Mouse (Mus musculus) kidney, adult 2 months (tissue): Measurements from ENCODE around the gene Zfx. TPM values are rescaled to one million over a fixed set of nuclear protein-coding genes. Genes with fewer than 3 reads are reported as not detected.

Source experiments
- DNase-seq: peaks from one replicate; pipeline ENCODE4 v3.0.0; 2021
- H3K27ac ChIP-seq: fragments of 200-500 bp; 2 replicates; pipeline ENCODE4 v1.5.1; 2012; ENCODE audit warnings: low read depth, low read length, control low read depth, inconsistent platforms; ENCODE audit not compliant: insufficient read depth
- H3K27me3 ChIP-seq: fragments of 200-500 bp; replicated peaks from 2 replicates; pipeline ENCODE4 v1.6.1; 2012; ENCODE audit warnings: mild to moderate bottlenecking, moderate library complexity, low read length, inconsistent platforms; ENCODE audit not compliant: control insufficient read depth, insufficient read depth
- H3K36me3 ChIP-seq: fragments of 200-500 bp; 2 replicates; pipeline ENCODE4 v1.6.1; 2012; ENCODE audit warnings: mild to moderate bottlenecking, moderate library complexity, low read length, inconsistent platforms; ENCODE audit not compliant: control insufficient read depth, insufficient read depth
- H3K4me1 ChIP-seq: fragments of 200-500 bp; 2 replicates; pipeline ENCODE4 v1.6.1; 2011; ENCODE audit warnings: low read length; ENCODE audit not compliant: control insufficient read depth, insufficient read depth
- H3K4me3 ChIP-seq: fragments of 200-500 bp; 2 replicates; pipeline ENCODE4 v1.5.1; 2011; ENCODE audit warnings: mild to moderate bottlenecking, low read depth, low read length, control low read depth; ENCODE audit not compliant: insufficient read depth
- CTCF ChIP-seq: fragments of 200-500 bp; conservative IDR thresholded peaks from 2 replicates; pipeline ENCODE4 v1.5.1; 2011; ENCODE audit warnings: low read depth, mild to moderate bottlenecking, control low read depth, low read length, moderate library complexity, mixed read lengths; ENCODE audit not compliant: insufficient read depth, insufficient read length
- POLR2A ChIP-seq: fragments of 200-500 bp; IDR thresholded peaks from one replicate; pipeline ENCODE4 v1.6.1; 2011; ENCODE audit warnings: low read depth, low read length, control low read depth
- WGBS: fragments of 180-500 bp; shearing (Covaris S2); methylation state at CpG from one replicate; pipeline ENCODE4 v1.1.7; 2018; 5-methylcytosine and 5-hydroxymethylcytosine counted together
- polyA plus RNA-seq: library from polyadenylated mRNA; depleted of rRNA; stranded (reverse); fragments of >200 nt; gene quantifications from 2 replicates; pipeline ENCODE4 v1.2.3, GENCODE M21; 2012; rRNA removed

Zfx gene
- 4.2 and 5.4 TPM in 2 replicates for polyA plus RNA-seq

GRCm38 (mm10) chrX:94123059-94123839 is at the start of gene Zfx:
Gene Zfx, minus strand, starts transcription at chrX:94123702.
- WGBS, result 2% methylated on average over 54 of the region's 82 CpGs
- TF ChIP-seq POLR2A (no peak), CTCF (no peak)
- Histone ChIP-seq H3K27ac (peak within 1 kb of the TSS; percentile 100), H3K36me3 (no peaks in the 10 kb centered on the region), H3K4me1 (peaks cover 2% of the 10 kb centered on the region; the same call in 1 of the 2 replicates), H3K4me3 (peak within 1 kb of the TSS; percentile 43), H3K27me3 (no peaks in the 10 kb centered on the region)
- DNase-seq, result peak; percentile 72

GRCm38 (mm10) chrX:94169348-94169747 is 45.8 kb upstream of the Zfx start:
- no peak for TF ChIP-seq CTCF
- no peak for TF ChIP-seq POLR2A
- Histone ChIP-seq H3K4me1 (no peaks in the 10 kb centered on the region), H3K36me3 (no peaks in the 10 kb centered on the region), H3K27ac (no peak overlapping the region), H3K4me3 (no peak overlapping the region), H3K27me3 (no peaks in the 10 kb centered on the region)
- WGBS, result 83% methylated on average over 6 of the region's 6 CpGs
- no peak for DNase-seq

- TF ChIP-seq POLR2A (no peak), CTCF (no peak)
- H3K27me3 ChIP-seq, result no peaks in the 10 kb centered on the region
- H3K4me3 ChIP-seq, result no peak overlapping the region
- H3K27ac ChIP-seq, result no peak overlapping the region
- no peak for DNase-seq
- no peaks in the 10 kb centered on the region for H3K4me1 ChIP-seq
- 51% methylated on average over 11 of the region's 11 CpGs for WGBS
- no peaks in the 10 kb centered on the region for H3K36me3 ChIP-seq
Observed at GRCm38 (mm10) chrX:94152251-94152830, 28.8 kb upstream of the Zfx start.

DNA sequence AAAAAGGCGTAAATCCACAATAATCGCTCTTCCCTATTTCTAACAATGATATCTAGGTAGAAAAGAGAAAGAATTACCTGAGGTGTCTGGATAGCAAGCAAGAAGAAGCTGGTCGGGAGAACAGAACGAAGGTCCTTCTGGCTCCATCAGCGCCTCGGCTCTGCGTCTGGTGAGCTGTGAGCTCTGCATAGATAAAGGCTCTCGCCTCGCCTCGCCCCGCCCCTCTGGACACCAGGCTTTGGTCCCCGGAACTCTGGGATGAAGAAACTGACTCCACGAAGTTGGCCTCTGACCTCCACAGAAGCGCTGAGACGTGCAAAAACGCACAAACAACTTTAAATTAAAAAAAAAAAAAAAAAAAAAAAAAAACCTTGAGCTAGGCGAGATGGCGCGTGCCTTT is 27.0 kb upstream of the Zfx start:
- no peak for DNase-seq
- 93% methylated on average over 19 of the region's 19 CpGs for WGBS
- Histone ChIP-seq H3K36me3 (no peaks in the 10 kb centered on the region), H3K27ac (no peak overlapping the region), H3K27me3 (no peaks in the 10 kb centered on the region), H3K4me1 (no peaks in the 10 kb centered on the region), H3K4me3 (no peak overlapping the region)
- TF ChIP-seq CTCF (no peak), POLR2A (no peak)

DNA sequence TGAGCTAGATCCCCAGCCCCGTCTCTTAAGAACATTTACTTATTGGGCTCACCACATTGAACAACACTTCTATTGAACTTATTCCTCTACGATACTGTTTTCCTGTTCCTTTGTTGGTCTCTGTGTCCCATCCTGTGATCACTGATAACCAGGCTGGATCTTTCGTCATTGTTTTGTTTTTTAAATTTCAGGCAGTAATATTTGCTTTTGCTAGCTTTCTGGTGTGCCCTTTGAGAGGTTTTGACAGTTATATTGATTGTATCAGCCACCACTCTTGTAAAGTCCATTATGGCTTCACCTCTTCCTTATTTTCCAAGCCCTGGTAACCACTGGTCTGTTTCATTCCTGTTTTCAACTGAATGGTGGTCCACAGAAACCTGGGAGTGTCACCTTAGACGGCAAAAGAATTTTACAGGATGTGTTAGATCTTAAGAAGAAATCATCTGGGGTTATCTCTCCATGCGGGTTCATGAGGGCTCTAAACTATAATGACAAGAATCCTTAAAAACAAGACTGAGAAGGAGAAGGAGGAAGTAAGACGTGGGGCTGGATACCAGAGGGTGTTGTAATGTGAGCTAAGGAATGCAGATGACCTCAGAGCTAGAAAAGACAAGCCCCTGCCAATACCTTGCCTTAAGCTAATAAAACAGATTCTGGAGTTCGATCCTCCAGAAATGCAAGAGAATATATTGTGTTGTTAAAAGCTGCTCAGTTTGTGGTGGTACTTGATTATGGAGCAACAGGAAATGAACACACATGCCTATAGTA is 18.7 kb upstream of the Zfx start:
- 66% methylated on average over 7 of the region's 7 CpGs for WGBS
- H3K4me3 ChIP-seq, result no peak overlapping the region
- DNase-seq, result no peak
- H3K36me3 ChIP-seq, result no peaks in the 10 kb centered on the region
- no peak overlapping the region for H3K27ac ChIP-seq
- H3K4me1 ChIP-seq, result no peaks in the 10 kb centered on the region
- TF ChIP-seq CTCF, result no peak
- no peak for TF ChIP-seq POLR2A
- no peaks in the 10 kb centered on the region for H3K27me3 ChIP-seq

DNA sequence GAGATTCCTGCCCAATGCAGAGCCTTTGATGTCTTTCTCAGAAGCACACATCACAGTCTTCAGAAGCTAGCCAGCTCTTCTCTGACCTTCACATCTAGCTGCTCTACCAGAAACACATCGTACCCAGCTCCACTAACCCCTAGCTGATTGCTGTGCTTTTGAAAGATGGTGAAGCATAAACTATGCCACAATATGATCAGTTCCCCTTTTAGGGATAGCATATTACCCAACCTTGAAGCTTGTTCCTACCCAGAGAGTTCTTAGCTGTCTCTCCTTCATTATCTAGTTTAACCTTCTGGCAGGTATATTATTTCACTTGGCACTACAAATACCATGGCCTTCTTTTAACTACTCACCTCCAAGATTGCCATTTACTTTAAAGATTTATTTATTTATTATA is 16.6 kb upstream of the Zfx start:
- no peak overlapping the region for H3K4me3 ChIP-seq
- no peaks in the 10 kb centered on the region for H3K36me3 ChIP-seq
- no peaks in the 10 kb centered on the region for H3K4me1 ChIP-seq
- TF ChIP-seq CTCF (no peak), POLR2A (no peak)
- DNase-seq, result no peak
- H3K27me3 ChIP-seq, result no peaks in the 10 kb centered on the region
- 59% methylated on average over 1 of the region's 1 CpGs for WGBS
- H3K27ac ChIP-seq, result no peak overlapping the region

GRCm38 (mm10) chrX:94138256-94138655 is 14.8 kb upstream of the Zfx start:
- H3K27me3 ChIP-seq, result no peaks in the 10 kb centered on the region
- H3K4me3 ChIP-seq, result no peak overlapping the region
- no peaks in the 10 kb centered on the region for H3K4me1 ChIP-seq
- TF ChIP-seq CTCF (no peak), POLR2A (no peak)
- no peaks in the 10 kb centered on the region for H3K36me3 ChIP-seq
- no peak for DNase-seq
- WGBS, result 82% methylated on average over 1 of the region's 1 CpGs
- H3K27ac ChIP-seq, result no peak overlapping the region
